Mouse (Mus musculus) small intestine, adult 2 months (tissue): ENCODE measurements at regions not wholly inside any gene's neighbourhood (a gene's known extent, or its start where the extent isn't known, plus 50 kb on each side); places are given as distances from the start of the nearest gene placed in this dataset.

Experiments used
- CTCF ChIP-seq: fragments of 200-500 bp; IDR thresholded peaks from 2 replicates; pipeline ENCODE4 v1.5.1; 2012; ENCODE audit warnings: low read depth, mild to moderate bottlenecking, control low read depth, inconsistent platforms, low read length, moderate library complexity, mixed read lengths; ENCODE audit not compliant: insufficient replicate concordance, insufficient read length; ENCODE audit errors: extremely low read depth
- POLR2A ChIP-seq: fragments of 200-500 bp; IDR thresholded peaks from 2 replicates; pipeline ENCODE4 v1.6.1; 2012; ENCODE audit warnings: low read depth, mild to moderate bottlenecking, control low read depth, inconsistent platforms, low read length, moderate library complexity

DNA sequence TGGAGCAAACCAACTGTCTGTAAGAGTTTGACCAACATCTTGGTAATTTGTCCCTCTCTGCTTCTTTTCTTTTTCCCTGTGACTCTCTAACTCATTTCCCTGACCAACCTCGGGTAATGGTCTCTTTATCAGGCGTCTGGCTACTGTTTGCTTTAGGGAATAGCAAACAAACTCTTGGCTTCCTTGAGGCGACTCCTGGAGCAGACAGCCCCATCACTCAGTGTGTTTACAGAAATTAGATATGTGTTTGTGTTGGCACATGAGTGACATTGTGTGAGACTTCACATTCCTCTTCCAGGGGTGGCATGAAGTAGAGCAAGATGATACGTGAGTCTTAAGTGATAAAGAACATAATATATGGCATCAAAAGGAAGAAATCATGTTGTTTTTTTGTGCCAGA lies 195.7 kb upstream of the Hhip start:
- no peak for TF ChIP-seq CTCF
- TF ChIP-seq POLR2A: no peak
